Mouse (Mus musculus): ENCODE results near the gene Prr3. TPM values are rescaled to one million over a fixed set of nuclear protein-coding genes. Genes with fewer than 3 reads are reported as not detected.
"Not testable (repeated sequence)": the region's sequence is repeated elsewhere in the genome, so short reads cannot be mapped to it uniquely, and the experiment has no call there.

Gene Prr3
- polyA plus RNA-seq, 1 experiment, result 19.3 TPM

DNA sequence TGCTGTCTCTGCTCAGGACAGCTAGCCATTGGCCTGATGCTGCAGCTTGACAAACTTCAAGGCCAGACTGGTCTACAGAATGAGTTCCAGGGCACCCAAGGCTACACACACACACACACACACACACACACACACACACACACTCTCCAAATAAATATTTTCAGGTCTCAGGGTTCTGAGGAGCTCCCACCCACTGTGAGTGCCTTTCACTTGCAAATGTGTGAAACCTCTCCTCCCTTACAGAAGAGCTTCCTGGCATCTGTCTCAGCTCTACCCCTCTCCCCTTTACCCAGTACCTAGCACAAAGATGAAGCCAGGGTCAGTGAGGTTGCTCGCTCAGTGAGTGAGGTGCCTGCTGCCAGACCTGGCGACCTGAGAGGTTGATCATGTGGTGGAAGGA lies 40.9 kb downstream of the Prr3 start:
- no peak for TF ChIP-seq POLR2A (IDR thresholded peaks at IDR 0.05; ENCODE audit: low read depth, low read length)
- no peak for TF ChIP-seq CTCF (IDR thresholded peaks at IDR 0.05; ENCODE audit: extremely low read depth, insufficient read depth, insufficient read length, insufficient replicate concordance)
- DNase-seq (ENCODE audit: low read depth in 1 of 2, low spot score in 2 of 2), result no peak
- Histone ChIP-seq H3K4me1 (ENCODE audit: control insufficient read depth, insufficient read depth, insufficient read length) (no peaks in the 10 kb centered on the region), H3K27me3 (ENCODE audit: control insufficient read depth, insufficient read depth, low read length) (no peaks in the 10 kb centered on the region), H3K27ac (ENCODE audit: insufficient read depth, low read length) (no peak overlapping the region), H3K4me3 (ENCODE audit: extremely low read depth, insufficient read depth, insufficient read length) (no peak overlapping the region), H3K36me3 (ENCODE audit: control insufficient read depth, insufficient read depth, low read length) (no peaks in the 10 kb centered on the region)
- WGBS, result 72% methylated on average over 2 of the region's 2 CpGs

- Histone ChIP-seq H3K4me1 (ENCODE audit: control insufficient read depth, insufficient read depth, insufficient read length) (no peaks in the 10 kb centered on the region), H3K27ac (ENCODE audit: insufficient read depth, low read length) (no peak overlapping the region), H3K36me3 (ENCODE audit: control insufficient read depth, insufficient read depth, low read length) (no peaks in the 10 kb centered on the region), H3K4me3 (ENCODE audit: extremely low read depth, insufficient read depth, insufficient read length) (no peak overlapping the region), H3K27me3 (ENCODE audit: control insufficient read depth, insufficient read depth, low read length) (no peaks in the 10 kb centered on the region)
- peak; percentile 46 to 50 for DNase-seq (ENCODE audit: low read depth in 1 of 2, low spot score in 2 of 2)
- WGBS, result 39% methylated on average over 2 of the region's 2 CpGs
- TF ChIP-seq POLR2A (IDR thresholded peaks at IDR 0.05; ENCODE audit: low read depth, low read length), result no peak
- TF ChIP-seq CTCF (IDR thresholded peaks at IDR 0.05; ENCODE audit: extremely low read depth, insufficient read depth, insufficient read length, insufficient replicate concordance), result peak; percentile 81; the same call in 1 of the 2 replicates
Observed at GRCm38 (mm10) chr17:35937700-35938348, 42.2 kb downstream of the Prr3 start.

GRCm38 (mm10) chr17:35935763-35936162 lies 44.3 kb downstream of the Prr3 start:
- not testable (repeated sequence) for H3K4me3 ChIP-seq (ENCODE audit: extremely low read depth, insufficient read depth, insufficient read length); H3K27me3 ChIP-seq (ENCODE audit: control insufficient read depth, insufficient read depth, low read length); H3K4me1 ChIP-seq (ENCODE audit: control insufficient read depth, insufficient read depth, insufficient read length); H3K36me3 ChIP-seq (ENCODE audit: control insufficient read depth, insufficient read depth, low read length); H3K27ac ChIP-seq (ENCODE audit: insufficient read depth, low read length); DNase-seq (ENCODE audit: low read depth in 1 of 2, low spot score in 2 of 2)
- WGBS, result 90% methylated on average over 14 of the region's 14 CpGs

DNA sequence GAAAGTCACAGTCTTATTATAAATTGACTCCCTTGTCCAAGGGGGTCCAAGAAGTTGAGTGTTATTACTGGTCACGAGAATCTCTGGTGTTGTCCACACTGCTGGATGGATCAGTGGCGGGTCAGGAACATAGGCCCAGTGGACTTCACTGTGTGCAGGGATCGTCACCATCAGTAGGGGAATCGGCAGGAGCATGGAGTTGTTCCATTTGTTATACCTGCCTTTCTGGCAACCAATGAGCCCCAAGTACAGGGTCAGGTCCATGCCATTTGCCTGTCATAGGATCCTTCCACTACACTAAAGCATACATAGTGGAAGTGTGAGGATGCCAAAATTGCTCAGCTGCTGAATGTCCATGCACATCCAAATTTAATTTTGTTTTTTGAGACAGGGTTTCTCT lies 47.4 kb downstream of the Prr3 start:
- 94% methylated on average over 4 of the region's 4 CpGs for WGBS
- DNase-seq (ENCODE audit: low read depth in 1 of 2, low spot score in 2 of 2), result no peak
- no peak for TF ChIP-seq CTCF (IDR thresholded peaks at IDR 0.05; ENCODE audit: extremely low read depth, insufficient read depth, insufficient read length, insufficient replicate concordance)
- Histone ChIP-seq H3K4me3 (ENCODE audit: extremely low read depth, insufficient read depth, insufficient read length) (no peak overlapping the region), H3K36me3 (ENCODE audit: control insufficient read depth, insufficient read depth, low read length) (peaks cover 31% of the 10 kb centered on the region), H3K4me1 (ENCODE audit: control insufficient read depth, insufficient read depth, insufficient read length) (no peaks in the 10 kb centered on the region), H3K27ac (ENCODE audit: insufficient read depth, low read length) (no peak overlapping the region), H3K27me3 (ENCODE audit: control insufficient read depth, insufficient read depth, low read length) (no peaks in the 10 kb centered on the region)

DNA sequence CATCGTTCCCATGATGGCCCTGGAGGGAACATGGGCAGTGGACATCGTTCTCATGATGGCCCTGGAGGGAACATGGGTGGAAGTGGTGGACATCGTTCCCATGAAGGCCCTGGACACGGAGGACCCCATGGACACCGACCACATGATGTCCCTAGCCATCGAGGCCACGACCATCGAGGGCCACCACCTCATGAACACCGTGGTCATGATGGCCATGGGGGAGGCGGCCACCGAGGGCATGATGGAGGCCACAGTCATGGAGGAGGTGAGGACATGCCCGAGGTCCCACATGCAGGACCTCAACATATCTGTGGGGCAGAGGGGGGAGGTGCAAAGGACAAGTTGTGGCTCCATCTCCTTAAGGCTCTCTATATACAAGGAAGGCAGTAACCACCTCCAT lies 49.4 kb downstream of the Prr3 start:
- no peak for DNase-seq (ENCODE audit: low read depth in 1 of 2, low spot score in 2 of 2)
- Histone ChIP-seq H3K27ac (ENCODE audit: insufficient read depth, low read length) (no peak overlapping the region), H3K36me3 (ENCODE audit: control insufficient read depth, insufficient read depth, low read length) (peaks cover 40% of the 10 kb centered on the region), H3K4me1 (ENCODE audit: control insufficient read depth, insufficient read depth, insufficient read length) (no peaks in the 10 kb centered on the region), H3K27me3 (ENCODE audit: control insufficient read depth, insufficient read depth, low read length) (no peaks in the 10 kb centered on the region), H3K4me3 (ENCODE audit: extremely low read depth, insufficient read depth, insufficient read length) (no peak overlapping the region)
- no peak for TF ChIP-seq POLR2A (IDR thresholded peaks at IDR 0.05; ENCODE audit: low read depth, low read length)
- no peak for TF ChIP-seq CTCF (IDR thresholded peaks at IDR 0.05; ENCODE audit: extremely low read depth, insufficient read depth, insufficient read length, insufficient replicate concordance)
- 96% methylated on average over 12 of the region's 12 CpGs for WGBS

GRCm38 (mm10) chr17:35929534-35929933 lies 50.5 kb downstream of the Prr3 start:
- H3K27me3 ChIP-seq (ENCODE audit: control insufficient read depth, insufficient read depth, low read length), result no peaks in the 10 kb centered on the region
- H3K4me1 ChIP-seq (ENCODE audit: control insufficient read depth, insufficient read depth, insufficient read length), result no peaks in the 10 kb centered on the region
- 100% methylated on average over 2 of the region's 2 CpGs for WGBS
- H3K36me3 ChIP-seq (ENCODE audit: control insufficient read depth, insufficient read depth, low read length), result peaks cover 45% of the 10 kb centered on the region
- H3K4me3 ChIP-seq (ENCODE audit: extremely low read depth, insufficient read depth, insufficient read length), result no peak overlapping the region
- TF ChIP-seq CTCF (IDR thresholded peaks at IDR 0.05; ENCODE audit: extremely low read depth, insufficient read depth, insufficient read length, insufficient replicate concordance) (no peak), POLR2A (IDR thresholded peaks at IDR 0.05; ENCODE audit: low read depth, low read length) (no peak)
- no peak overlapping the region for H3K27ac ChIP-seq (ENCODE audit: insufficient read depth, low read length)
- DNase-seq (ENCODE audit: low read depth in 1 of 2, low spot score in 2 of 2), result no peak

GRCm38 (mm10) chr17:35927471-35927870 lies 52.6 kb downstream of the Prr3 start:
- no peak for TF ChIP-seq POLR2A (IDR thresholded peaks at IDR 0.05; ENCODE audit: low read depth, low read length)
- no peak for TF ChIP-seq CTCF (IDR thresholded peaks at IDR 0.05; ENCODE audit: extremely low read depth, insufficient read depth, insufficient read length, insufficient replicate concordance)
- DNase-seq (ENCODE audit: low read depth in 1 of 2, low spot score in 2 of 2), result no peak
- peaks cover 50% of the 10 kb centered on the region for H3K36me3 ChIP-seq (ENCODE audit: control insufficient read depth, insufficient read depth, low read length)
- no peak overlapping the region for H3K27ac ChIP-seq (ENCODE audit: insufficient read depth, low read length)
- H3K27me3 ChIP-seq (ENCODE audit: control insufficient read depth, insufficient read depth, low read length), result no peaks in the 10 kb centered on the region
- WGBS, result 80% methylated on average over 1 of the region's 1 CpGs
- H3K4me3 ChIP-seq (ENCODE audit: extremely low read depth, insufficient read depth, insufficient read length), result no peak overlapping the region
- no peaks in the 10 kb centered on the region for H3K4me1 ChIP-seq (ENCODE audit: control insufficient read depth, insufficient read depth, insufficient read length)

Measured in spleen, adult 2 months (tissue).